Mouse (Mus musculus) embryonic facial prominence, embryonic 15.5 days (tissue): ENCODE measurements around the gene Arl5a. TPM values are rescaled to one million over a fixed set of nuclear protein-coding genes. Genes with fewer than 3 reads are reported as not detected.

Source experiments
- ATAC-seq: fragments of 200-750 bp; cut with Nextera tagmentation; 2 replicates; pipeline ENCODE4 v1.8.0; 2017; ENCODE audit warnings: low read depth, moderate TSS enrichment; ENCODE audit not compliant: insufficient number of reproducible peaks, low FRiP score, low TSS enrichment
- H3K27ac ChIP-seq: fragments of 300-500 bp; sonication (generic); replicated peaks from 2 replicates; pipeline ENCODE4 v1.5.1; 2015; ENCODE audit warnings: mild to moderate bottlenecking, inconsistent platforms
- H3K27me3 ChIP-seq: fragments of 300-500 bp; sonication (generic); 2 replicates; pipeline ENCODE4 v1.6.1; 2015; ENCODE audit warnings: inconsistent platforms
- H3K36me3 ChIP-seq: fragments of 300-500 bp; sonication (generic); 2 replicates; pipeline ENCODE4 v1.6.1; 2015; ENCODE audit warnings: mild to moderate bottlenecking, inconsistent platforms
- H3K4me1 ChIP-seq: fragments of 300-500 bp; sonication (generic); 2 replicates; pipeline ENCODE4 v1.6.1; 2015; ENCODE audit warnings: inconsistent platforms
- H3K4me2 ChIP-seq: fragments of 300-500 bp; sonication (generic); replicated peaks from 2 replicates; pipeline ENCODE4 v1.6.1; 2015; ENCODE audit warnings: mild to moderate bottlenecking, inconsistent platforms
- H3K4me3 ChIP-seq: fragments of 300-500 bp; sonication (generic); replicated peaks from 2 replicates; pipeline ENCODE4 v1.5.1; 2015; ENCODE audit warnings: mild to moderate bottlenecking, inconsistent platforms
- H3K9ac ChIP-seq: fragments of 300-500 bp; sonication (generic); 2 replicates; pipeline ENCODE4 v1.6.1; 2015; ENCODE audit warnings: inconsistent platforms
- H3K9me3 ChIP-seq: fragments of 300-500 bp; sonication (generic); replicated peaks from 2 replicates; pipeline ENCODE4 v1.6.1; 2016; ENCODE audit warnings: inconsistent platforms
- WGBS: fragments of 180-500 bp; shearing (Covaris S2); methylation state at CpG from one replicate; pipeline ENCODE4 v1.1.7; 2015; 5-methylcytosine and 5-hydroxymethylcytosine counted together
- polyA plus RNA-seq: library from polyadenylated mRNA; unstranded; fragments of >200 nt; fragmentation: Nextera tagmentation; extraction: Ambion mirVana; gene quantifications from 2 replicates; pipeline ENCODE4 v1.2.1, GENCODE M21; 2015

Gene Arl5a
- polyA plus RNA-seq, 1 experiment from 2014 or later: 39.6 TPM

DNA sequence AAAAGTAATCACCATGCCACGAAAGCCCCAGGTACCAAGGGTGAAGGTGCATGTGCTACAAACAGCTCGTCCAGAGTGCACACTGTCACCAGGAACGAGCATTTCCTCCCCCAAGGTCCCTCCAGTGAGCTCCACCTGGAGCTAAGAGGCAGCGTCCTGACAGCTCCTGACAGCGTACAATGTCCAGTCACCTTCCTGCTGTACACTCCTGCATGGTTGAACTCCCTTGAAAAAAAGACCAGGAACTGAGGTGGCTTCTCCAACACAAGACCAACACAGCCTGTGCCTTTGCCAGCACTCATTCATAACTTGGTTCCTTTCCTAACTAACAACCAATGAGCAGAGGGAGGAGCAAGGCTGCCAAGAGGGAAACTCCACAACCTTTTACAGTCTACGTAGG, 3.5 kb downstream of the Arl5a start:
- H3K27me3 ChIP-seq: no peaks in the 10 kb centered on the region
- WGBS: 64% methylated on average over 6 of the region's 6 CpGs
- peaks cover 24% of the 10 kb centered on the region for H3K4me1 ChIP-seq
- no peak overlapping the region for H3K4me3 ChIP-seq
- peaks cover 10% of the 10 kb centered on the region for H3K36me3 ChIP-seq
- H3K27ac ChIP-seq: no peak overlapping the region
- no peak overlapping the region for H3K4me2 ChIP-seq
- no peaks in the 10 kb centered on the region for H3K9me3 ChIP-seq
- H3K9ac ChIP-seq: no peak overlapping the region
- no peak for ATAC-seq

DNA sequence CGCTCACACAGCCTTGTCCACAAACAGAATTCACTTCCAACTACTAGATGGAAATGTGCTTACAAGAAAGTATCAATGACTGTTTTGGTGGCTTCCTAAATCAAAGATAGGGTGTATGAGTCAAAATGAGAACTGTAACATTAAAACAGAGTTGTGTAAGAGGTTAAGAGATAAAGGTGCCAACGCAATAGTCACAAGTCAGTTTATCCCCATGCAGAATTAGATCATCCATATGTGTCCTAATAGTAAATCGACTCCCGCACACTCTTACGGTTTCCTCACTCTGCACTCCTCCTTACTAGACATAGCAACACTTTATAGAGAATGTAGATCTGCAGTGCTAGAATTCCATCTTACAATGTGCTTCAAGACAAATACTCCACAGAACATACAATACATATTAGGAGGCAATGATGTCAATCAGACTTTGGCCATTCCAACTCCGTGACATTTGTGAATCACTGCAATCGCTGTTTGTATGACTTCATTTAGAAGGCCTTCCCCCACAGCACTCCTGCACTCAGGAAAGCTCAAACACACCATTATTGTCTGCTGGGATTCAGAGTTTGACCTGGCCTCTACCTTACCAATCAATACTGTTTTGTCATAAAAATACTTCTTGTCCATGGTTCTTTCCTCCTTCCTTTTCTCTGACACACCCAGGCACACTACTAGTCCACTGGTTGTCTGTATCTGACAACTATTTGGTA, 4.5 kb downstream of the Arl5a start:
- no peaks in the 10 kb centered on the region for H3K27me3 ChIP-seq
- H3K4me2 ChIP-seq: no peak overlapping the region
- H3K9ac ChIP-seq: no peak overlapping the region
- WGBS: 83% methylated on average over 7 of the region's 7 CpGs
- H3K4me1 ChIP-seq: peaks cover 24% of the 10 kb centered on the region
- ATAC-seq: no peak
- H3K4me3 ChIP-seq: no peak overlapping the region
- no peak overlapping the region for H3K27ac ChIP-seq
- 0 out of 2 replicates have a peak, but pooled peaks cover 3% of the 10 kb centered on the region for H3K9me3 ChIP-seq
- H3K36me3 ChIP-seq: peaks cover 21% of the 10 kb centered on the region

DNA sequence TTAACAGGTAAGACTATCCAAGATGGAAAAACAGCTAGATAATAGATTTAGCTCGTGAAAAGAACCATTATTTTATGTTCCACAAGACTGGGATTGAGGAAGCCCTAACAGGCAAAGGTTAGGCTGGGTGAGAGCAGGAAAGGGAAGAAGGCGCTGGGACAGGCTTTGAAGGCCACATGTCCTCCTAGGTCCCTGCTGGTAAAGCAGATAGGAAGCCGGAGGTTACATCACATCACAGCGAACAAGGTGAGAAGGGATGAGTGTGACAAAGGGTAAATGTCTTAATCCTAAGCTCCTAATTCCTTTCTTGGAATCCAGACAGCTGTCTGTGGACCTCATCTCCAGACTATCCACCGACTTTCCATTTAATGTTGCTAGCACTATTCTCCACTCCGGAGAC, 5.4 kb downstream of the Arl5a start:
- Histone ChIP-seq H3K27me3 (no peaks in the 10 kb centered on the region), H3K4me3 (no peak overlapping the region), H3K4me1 (peaks cover 24% of the 10 kb centered on the region), H3K36me3 (peaks cover 23% of the 10 kb centered on the region), H3K27ac (no peak overlapping the region), H3K9me3 (0 out of 2 replicates have a peak, but pooled peaks cover 3% of the 10 kb centered on the region), H3K4me2 (no peak overlapping the region), H3K9ac (no peak overlapping the region)
- ATAC-seq: no peak
- 77% methylated on average over 6 of the region's 6 CpGs for WGBS

DNA sequence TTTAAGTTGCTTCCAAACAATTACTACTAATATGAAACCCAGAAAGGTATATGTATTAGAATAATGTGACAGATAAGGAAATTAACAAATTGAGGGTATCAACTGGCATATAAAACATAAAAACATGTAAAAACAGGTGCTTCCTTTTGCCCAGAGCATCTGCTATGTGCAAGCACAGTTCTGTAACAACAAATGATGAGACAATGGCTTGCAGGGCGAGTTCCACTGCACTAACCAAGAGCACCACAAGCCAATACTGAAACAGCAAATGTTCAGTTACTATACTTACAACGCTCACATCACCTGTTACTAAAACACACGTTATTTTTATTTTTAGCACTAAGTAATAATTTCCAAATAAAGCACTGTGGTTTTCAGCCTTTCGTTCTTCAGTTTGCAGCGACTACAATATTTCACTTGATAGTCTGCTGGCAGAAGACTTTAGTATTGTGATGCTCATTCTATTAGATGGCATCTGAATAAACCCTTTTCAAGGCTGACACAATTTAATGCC, 12.1 kb downstream of the Arl5a start:
- Histone ChIP-seq H3K27me3 (no peaks in the 10 kb centered on the region), H3K4me1 (no peaks in the 10 kb centered on the region), H3K36me3 (peaks cover 72% of the 10 kb centered on the region), H3K4me3 (no peak overlapping the region), H3K4me2 (no peak overlapping the region), H3K9me3 (peaks cover 16% of the 10 kb centered on the region), H3K9ac (no peak overlapping the region), H3K27ac (no peak overlapping the region)
- no peak for ATAC-seq
- 91% methylated on average over 5 of the region's 5 CpGs for WGBS

DNA sequence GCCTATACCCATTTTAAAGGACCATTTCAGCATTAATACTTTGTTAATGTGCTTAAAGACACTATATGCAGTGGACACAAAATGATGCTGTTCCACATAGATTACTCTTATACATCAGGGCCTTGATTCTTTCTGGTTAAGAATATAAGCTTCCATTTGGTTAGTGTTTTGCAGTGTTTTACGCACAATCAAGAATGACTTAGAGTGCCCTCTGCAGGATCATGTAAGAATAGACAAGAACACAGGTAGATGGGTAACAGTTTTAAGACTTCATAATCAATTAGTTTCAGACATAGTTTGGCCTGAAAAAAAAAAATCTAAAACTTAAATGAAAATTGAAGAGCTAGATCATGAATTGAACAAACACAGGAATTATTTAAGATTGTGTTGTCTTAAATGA, 18.2 kb downstream of the Arl5a start:
- peaks cover 58% of the 10 kb centered on the region for H3K36me3 ChIP-seq
- H3K9ac ChIP-seq: no peak overlapping the region
- no peaks in the 10 kb centered on the region for H3K4me1 ChIP-seq
- WGBS: 89% methylated on average over 1 of the region's 1 CpGs
- no peaks in the 10 kb centered on the region for H3K27me3 ChIP-seq
- ATAC-seq: no peak
- no peak overlapping the region for H3K4me3 ChIP-seq
- H3K27ac ChIP-seq: no peak overlapping the region
- H3K4me2 ChIP-seq: no peak overlapping the region
- peaks cover 12% of the 10 kb centered on the region for H3K9me3 ChIP-seq

DNA sequence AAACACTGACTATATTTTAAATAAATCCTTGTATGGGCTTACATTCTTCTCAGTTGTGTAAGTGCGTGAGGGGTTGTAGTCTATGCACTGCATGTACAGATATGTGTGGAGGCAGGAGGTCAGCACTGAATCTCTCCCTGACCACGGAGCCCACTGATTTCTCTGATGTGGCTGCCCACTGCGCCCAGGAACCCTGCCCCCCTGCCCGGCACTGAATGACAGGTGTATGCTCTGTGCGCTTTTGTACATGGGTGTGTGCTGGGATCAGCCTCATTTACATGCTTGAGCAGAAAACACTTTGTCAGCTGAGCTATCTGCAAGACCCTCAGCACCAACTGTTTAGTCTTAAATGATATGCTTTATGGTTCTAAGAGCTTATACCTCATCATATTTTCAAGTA, 19.5 kb downstream of the Arl5a start:
- no peak overlapping the region for H3K4me3 ChIP-seq
- H3K36me3 ChIP-seq: peaks cover 47% of the 10 kb centered on the region
- H3K9ac ChIP-seq: no peak overlapping the region
- 93% methylated on average over 5 of the region's 5 CpGs for WGBS
- no peaks in the 10 kb centered on the region for H3K4me1 ChIP-seq
- H3K9me3 ChIP-seq: peaks cover 5% of the 10 kb centered on the region
- no peak for ATAC-seq
- H3K27me3 ChIP-seq: no peaks in the 10 kb centered on the region
- H3K27ac ChIP-seq: no peak overlapping the region
- H3K4me2 ChIP-seq: no peak overlapping the region

DNA sequence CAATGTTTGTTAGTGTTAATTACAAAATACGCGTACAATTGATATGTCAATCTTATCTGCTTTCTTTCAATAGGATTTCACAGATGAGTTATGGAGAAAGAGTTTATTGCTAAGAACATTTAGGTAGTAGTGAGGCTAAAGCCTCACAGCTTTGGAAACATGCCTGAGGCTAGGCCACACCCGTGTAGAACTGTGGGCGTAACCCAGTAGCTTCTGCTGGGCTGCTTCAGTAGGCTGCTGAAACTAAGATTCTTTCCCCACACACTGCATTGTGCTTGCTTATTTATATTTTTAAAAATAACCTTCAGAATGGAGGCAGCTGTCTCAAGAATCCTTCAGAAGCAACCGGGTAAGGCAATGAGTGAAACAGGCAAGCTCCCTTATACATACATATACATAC, 30.2 kb downstream of the Arl5a start:
- no peaks in the 10 kb centered on the region for H3K9me3 ChIP-seq
- H3K4me2 ChIP-seq: no peak overlapping the region
- WGBS: 65% methylated on average over 5 of the region's 5 CpGs
- no peak overlapping the region for H3K27ac ChIP-seq
- no peaks in the 10 kb centered on the region for H3K4me1 ChIP-seq
- no peak for ATAC-seq
- H3K9ac ChIP-seq: no peak overlapping the region
- H3K36me3 ChIP-seq: peaks cover 4% of the 10 kb centered on the region; the same call in 1 of the 2 replicates
- no peak overlapping the region for H3K4me3 ChIP-seq
- H3K27me3 ChIP-seq: no peaks in the 10 kb centered on the region

DNA sequence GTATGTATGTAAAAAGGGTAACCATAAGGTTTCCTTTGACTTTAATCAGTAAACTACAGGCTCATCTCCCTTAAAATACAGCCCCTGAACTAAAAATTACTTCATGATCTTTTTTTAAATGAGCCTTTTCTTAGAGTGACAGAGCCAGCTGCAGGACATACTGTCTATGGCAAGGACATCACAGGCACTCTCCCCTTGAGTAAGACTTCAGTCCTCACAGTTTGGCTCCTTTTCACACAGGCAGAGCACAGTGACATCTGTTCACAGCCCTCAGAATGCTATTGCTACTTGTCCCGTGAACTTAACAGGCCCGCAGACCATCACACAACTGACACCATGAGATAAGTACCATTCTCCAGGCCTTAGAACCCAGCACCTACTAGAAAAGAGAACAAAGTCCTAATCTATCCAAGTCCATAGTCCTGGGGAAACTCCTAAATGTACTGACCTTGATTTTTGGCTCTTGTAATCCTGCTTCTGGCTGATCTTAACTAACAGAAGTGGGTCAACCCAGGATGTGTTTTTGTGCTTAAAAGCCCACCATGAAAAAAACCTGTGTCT, 34.2 kb downstream of the Arl5a start:
- Histone ChIP-seq H3K27me3 (no peaks in the 10 kb centered on the region), H3K9me3 (no peaks in the 10 kb centered on the region), H3K9ac (no peak overlapping the region), H3K4me1 (no peaks in the 10 kb centered on the region), H3K27ac (no peak overlapping the region), H3K36me3 (no peaks in the 10 kb centered on the region), H3K4me3 (no peak overlapping the region), H3K4me2 (no peak overlapping the region)
- peak; percentile 39; the same call in 1 of the 2 replicates for ATAC-seq
- WGBS: 82% methylated on average over 2 of the region's 2 CpGs

DNA sequence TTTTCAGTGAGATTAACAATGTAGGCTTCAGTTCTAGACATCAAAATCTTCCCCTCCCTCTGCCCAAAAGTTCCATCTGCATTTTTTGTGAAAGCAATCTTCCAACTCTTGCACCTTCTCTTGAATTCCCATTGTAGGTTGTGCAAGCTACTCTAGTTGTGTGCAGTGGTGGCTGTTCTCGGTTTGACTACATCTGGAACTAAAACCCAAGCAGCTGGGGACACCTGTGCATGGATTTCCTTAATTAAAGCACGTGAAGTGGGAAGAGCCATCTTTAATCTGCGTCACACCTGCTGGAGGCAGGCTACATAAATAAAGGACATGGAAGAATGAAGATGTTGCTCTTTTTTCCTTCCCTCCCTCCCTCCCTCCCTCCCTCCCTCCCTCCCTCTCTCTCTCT, 34.7 kb downstream of the Arl5a start:
- Histone ChIP-seq H3K4me2 (no peak overlapping the region), H3K36me3 (no peaks in the 10 kb centered on the region), H3K9me3 (no peaks in the 10 kb centered on the region), H3K27ac (no peak overlapping the region), H3K9ac (no peak overlapping the region), H3K4me3 (no peak overlapping the region), H3K4me1 (no peaks in the 10 kb centered on the region), H3K27me3 (no peaks in the 10 kb centered on the region)
- WGBS: 68% methylated on average over 3 of the region's 3 CpGs
- ATAC-seq: no peak

DNA sequence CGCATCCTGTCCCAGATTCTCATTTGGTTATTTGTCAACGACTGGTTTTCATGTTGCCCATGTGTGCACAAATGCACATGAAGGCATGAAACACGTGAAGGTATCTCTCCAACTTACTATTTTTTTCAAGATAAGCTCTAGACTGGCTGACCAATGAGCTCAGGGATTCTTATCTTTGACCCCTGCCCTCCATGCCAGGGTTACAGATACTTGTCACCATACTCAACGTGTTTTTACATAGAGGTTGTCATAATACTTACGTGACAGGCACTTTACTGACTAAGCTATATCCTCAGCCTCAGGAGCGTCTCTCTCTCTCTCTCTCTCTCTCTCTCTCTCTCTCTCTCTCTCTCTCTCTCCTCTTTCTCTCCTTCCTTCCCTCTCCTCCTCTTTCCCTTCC, 38.2 kb downstream of the Arl5a start:
- no peak overlapping the region for H3K9ac ChIP-seq
- no peak overlapping the region for H3K4me2 ChIP-seq
- H3K27me3 ChIP-seq: no peaks in the 10 kb centered on the region
- no peak for ATAC-seq
- no peaks in the 10 kb centered on the region for H3K4me1 ChIP-seq
- H3K27ac ChIP-seq: no peak overlapping the region
- H3K36me3 ChIP-seq: no peaks in the 10 kb centered on the region
- no peaks in the 10 kb centered on the region for H3K9me3 ChIP-seq
- WGBS: 79% methylated on average over 6 of the region's 6 CpGs
- H3K4me3 ChIP-seq: no peak overlapping the region

DNA sequence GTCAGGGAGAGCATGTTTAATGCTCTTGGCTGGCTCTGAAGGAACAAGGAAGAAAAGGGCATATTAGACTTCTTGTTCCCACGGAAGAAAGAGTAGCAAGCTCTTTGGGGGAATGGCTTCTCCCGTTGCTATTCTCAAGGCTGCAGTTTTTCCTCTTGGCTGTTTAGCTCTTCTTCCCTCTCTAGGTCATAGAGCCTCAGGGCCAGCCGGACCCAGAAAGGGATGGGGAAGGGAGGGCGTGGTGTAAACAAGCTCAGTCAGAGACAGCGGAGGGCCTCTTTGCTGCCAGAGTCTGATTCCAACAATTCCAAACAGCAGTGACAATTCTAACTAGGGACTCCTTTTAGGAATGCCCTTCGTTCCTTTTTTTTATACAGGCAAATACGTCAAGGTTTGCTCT, 38.7 kb downstream of the Arl5a start:
- no peaks in the 10 kb centered on the region for H3K4me1 ChIP-seq
- no peak for ATAC-seq
- no peaks in the 10 kb centered on the region for H3K36me3 ChIP-seq
- 32% methylated on average over 7 of the region's 7 CpGs for WGBS
- no peak overlapping the region for H3K9ac ChIP-seq
- no peak overlapping the region for H3K4me2 ChIP-seq
- no peaks in the 10 kb centered on the region for H3K9me3 ChIP-seq
- no peaks in the 10 kb centered on the region for H3K27me3 ChIP-seq
- no peak overlapping the region for H3K4me3 ChIP-seq
- H3K27ac ChIP-seq: no peak overlapping the region

DNA sequence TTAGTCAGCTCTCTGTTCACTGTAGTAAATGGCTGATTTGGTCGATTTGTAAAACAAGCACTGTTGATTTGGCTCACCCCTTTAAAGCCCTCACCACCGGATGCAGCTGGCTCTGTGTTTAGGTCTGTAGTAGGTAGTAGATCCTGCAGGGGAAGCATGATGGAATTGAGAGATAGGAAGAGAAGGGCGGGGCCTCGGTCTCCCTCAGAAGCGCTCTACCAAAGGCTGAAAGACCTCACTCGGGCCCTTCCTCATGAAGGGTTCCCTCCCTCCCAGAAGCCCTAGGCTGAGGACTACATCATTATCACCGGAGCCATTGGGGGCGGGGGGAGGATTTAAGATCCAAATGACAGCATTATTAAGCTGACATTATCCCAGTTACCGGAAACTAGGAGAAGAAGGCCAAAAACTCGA, 45.8 kb downstream of the Arl5a start:
- Histone ChIP-seq H3K36me3 (no peaks in the 10 kb centered on the region), H3K9ac (no peak overlapping the region), H3K4me3 (no peak overlapping the region), H3K27ac (no peak overlapping the region), H3K27me3 (no peaks in the 10 kb centered on the region), H3K9me3 (no peaks in the 10 kb centered on the region), H3K4me2 (0 out of 2 replicates have a peak overlapping the region, but pooled peaks have one; percentile 8), H3K4me1 (no peaks in the 10 kb centered on the region)
- WGBS: 65% methylated on average over 10 of the region's 10 CpGs
- ATAC-seq: no peak
